7 mouse cellular contexts compared by ENCODE assay signal in the genomic region with DNA sequence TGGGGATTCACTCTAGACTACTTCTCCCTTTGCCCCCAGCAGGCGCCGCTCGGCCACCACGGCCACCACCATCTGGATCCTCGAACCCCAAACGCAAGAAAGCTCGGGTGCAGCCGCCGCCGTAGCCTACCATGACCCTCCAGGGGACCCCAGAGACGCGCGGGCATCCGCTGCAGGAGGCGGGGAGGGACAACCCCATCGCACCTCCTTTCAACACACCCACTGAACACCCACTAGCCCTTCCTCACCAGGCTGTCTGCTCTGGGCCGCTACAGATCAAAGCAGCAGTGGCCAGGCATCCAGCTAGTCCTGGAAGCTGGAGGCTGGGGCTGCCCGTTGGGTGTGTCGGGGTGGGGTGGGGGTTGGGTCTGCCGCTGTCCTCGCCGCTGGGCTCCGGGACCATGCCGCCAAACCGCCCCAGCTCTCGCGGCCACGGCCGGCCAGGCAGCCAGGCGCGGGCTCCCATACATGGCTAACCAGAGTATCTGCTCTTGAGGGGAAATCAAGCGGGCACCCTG. TPM values are rescaled to one million over a fixed set of nuclear protein-coding genes. Genes with fewer than 3 reads are reported as not detected.
A peak's percentile ranks its signal among the peaks of the same experiment; 100 is the strongest.
DNase-seq lines count a peak whose midpoint lies in the region; ATAC-seq and TF ChIP-seq lines count a peak whose summit lies in the region.

No protein-coding gene starts in this region.

- peak; percentile 45 for TF ChIP-seq CTCF in intestine, postnatal 0 days (IDR thresholded peaks at IDR 0.05; ENCODE audit: low read depth)

- peak overlapping the region; percentile 97 for H3K4me2 ChIP-seq in lung, embryonic 15.5 days
- peak overlapping the region; percentile 95 for H3K4me2 ChIP-seq in forebrain, embryonic 11.5 days (ENCODE audit: low read depth, low read length, severe bottlenecking)
- H3K4me2 ChIP-seq in intestine, postnatal 0 days (replicated peaks; ENCODE audit: low read depth): peak overlapping the region; percentile 71
- H3K4me2 ChIP-seq in neural tube, embryonic 11.5 days (ENCODE audit: low read depth): peak overlapping the region; percentile 100

- H3K4me3 ChIP-seq in lung, embryonic 15.5 days: peak overlapping the region; percentile 63
- H3K4me3 ChIP-seq in forebrain, embryonic 11.5 days (ENCODE audit: low read depth, low read length): peak overlapping the region; percentile 56
- peak overlapping the region; percentile 49 for H3K4me3 ChIP-seq in intestine, postnatal 0 days (ENCODE audit: low read depth, low read length)
- H3K4me3 ChIP-seq in neural tube, embryonic 11.5 days (ENCODE audit: low read depth, low read length): peak overlapping the region; percentile 69

- peaks cover 57% of the 10 kb centered on the region for H3K4me1 ChIP-seq in lung, embryonic 15.5 days
- peaks cover 21% of the 10 kb centered on the region; the same call in 1 of the 2 replicates for H3K4me1 ChIP-seq in forebrain, embryonic 11.5 days (replicated peaks; ENCODE audit: control insufficient read depth, insufficient read depth, low read length)
- no peaks in the 10 kb centered on the region for H3K4me1 ChIP-seq in intestine, postnatal 0 days (replicated peaks; ENCODE audit: control insufficient read depth, insufficient read depth, low read length)
- H3K4me1 ChIP-seq in neural tube, embryonic 11.5 days (ENCODE audit: control insufficient read depth, insufficient read depth, low read length): peaks cover 28% of the 10 kb centered on the region

- H3K27ac ChIP-seq in lung, embryonic 15.5 days: no peak overlapping the region
- no peak overlapping the region for H3K27ac ChIP-seq in forebrain, embryonic 11.5 days (ENCODE audit: low read depth, low read length)
- no peak overlapping the region for H3K27ac ChIP-seq in intestine, postnatal 0 days (ENCODE audit: low read depth, low read length)
- no peak overlapping the region for H3K27ac ChIP-seq in neural tube, embryonic 11.5 days (ENCODE audit: low read depth, low read length)

- peaks cover 64% of the 10 kb centered on the region for H3K27me3 ChIP-seq in lung, embryonic 15.5 days
- peaks cover 35% of the 10 kb centered on the region for H3K27me3 ChIP-seq in forebrain, embryonic 11.5 days (ENCODE audit: control insufficient read depth, insufficient read depth, low read length)
- peaks cover 55% of the 10 kb centered on the region for H3K27me3 ChIP-seq in intestine, postnatal 0 days (replicated peaks; ENCODE audit: control insufficient read depth, insufficient read depth, low read length)
- no peaks in the 10 kb centered on the region for H3K27me3 ChIP-seq in neural tube, embryonic 11.5 days (ENCODE audit: control insufficient read depth, insufficient read depth, low read length)

- H3K9me3 ChIP-seq in lung, embryonic 15.5 days: no peaks in the 10 kb centered on the region
- H3K9me3 ChIP-seq in forebrain, embryonic 11.5 days (ENCODE audit: control insufficient read depth, low read length): no peaks in the 10 kb centered on the region
- H3K9me3 ChIP-seq in intestine, postnatal 0 days (ENCODE audit: control insufficient read depth): no peaks in the 10 kb centered on the region
- no peaks in the 10 kb centered on the region for H3K9me3 ChIP-seq in neural tube, embryonic 11.5 days (ENCODE audit: control insufficient read depth, low read length)

- WGBS in lung, embryonic 15.5 days: under 1% methylated on average over 32 of the region's 32 CpGs
- WGBS in forebrain, embryonic 11.5 days: under 1% methylated on average over 32 of the region's 32 CpGs
- under 1% methylated on average over 31 of the region's 32 CpGs for WGBS in intestine, postnatal 0 days
- under 1% methylated on average over 32 of the region's 32 CpGs for WGBS in neural tube, embryonic 11.5 days

- no peaks in the 10 kb centered on the region for H3K36me3 ChIP-seq in lung, embryonic 15.5 days
- H3K36me3 ChIP-seq in forebrain, embryonic 11.5 days (ENCODE audit: control insufficient read depth, insufficient read depth, low read length): no peaks in the 10 kb centered on the region
- H3K36me3 ChIP-seq in intestine, postnatal 0 days (ENCODE audit: control insufficient read depth, insufficient read depth): no peaks in the 10 kb centered on the region
- no peaks in the 10 kb centered on the region for H3K36me3 ChIP-seq in neural tube, embryonic 11.5 days (ENCODE audit: control insufficient read depth, insufficient read depth, low read length)

- ATAC-seq in lung, embryonic 15.5 days (ENCODE audit: borderline replicate concordance, extremely low read depth, low FRiP score, low TSS enrichment): no peak
- no peak for ATAC-seq in forebrain, embryonic 11.5 days (replicated peaks; ENCODE audit: low FRiP score)
- ATAC-seq in intestine, postnatal 0 days: no peak
- ATAC-seq in neural tube, embryonic 11.5 days (ENCODE audit: insufficient read depth, low FRiP score, low TSS enrichment): no peak

- no peak for DNase-seq in lung, postnatal 25 days (ENCODE audit: low spot score)
- DNase-seq in forebrain, embryonic 11.5 days (ENCODE audit: low spot score): peak; percentile 73
- peak; percentile 48 for DNase-seq in neural tube, embryonic 11.5 days (ENCODE audit: low spot score)
- DNase-seq in urinary bladder, postnatal 25 days (ENCODE audit: low spot score): no peak
- DNase-seq in adrenal gland, adult (ENCODE audit: inconsistent age in 2 of 2, low spot score in 1 of 2): no peak

- peak overlapping the region; percentile 69 for H3K9ac ChIP-seq in lung, embryonic 15.5 days
- H3K9ac ChIP-seq in forebrain, embryonic 11.5 days (ENCODE audit: low read length): peak overlapping the region; percentile 53
- H3K9ac ChIP-seq in intestine, postnatal 0 days (ENCODE audit: low read depth, low read length): peak overlapping the region; percentile 26; the same call in 1 of the 2 replicates
- H3K9ac ChIP-seq in neural tube, embryonic 11.5 days (ENCODE audit: low read length): peak overlapping the region; percentile 84

RNA-seq across cellular contexts. Expression of gene Sdk2, which starts 1.9 kb away (rescaled TPM):
- 2.7 and 2.9 TPM in 2 replicates for polyA plus RNA-seq in lung, embryonic 15.5 days (2015; fragmentation: Nextera tagmentation; extraction: Ambion mirVana)
- polyA plus RNA-seq in forebrain, embryonic 11.5 days (2014; fragmentation: Nextera tagmentation; extraction: Ambion mirVana): 1.5 and 1.7 TPM in 2 replicates
- 0.61 and 0.66 TPM in 2 replicates for polyA plus RNA-seq in intestine, postnatal 0 days (2015; fragmentation: Nextera tagmentation; extraction: Ambion mirVana)
- 2.8 and 4.2 TPM in 2 replicates for polyA plus RNA-seq in neural tube, embryonic 11.5 days (2014; fragmentation: Nextera tagmentation; extraction: Ambion mirVana)

Comparison
In these comparisons a context has a peak if more than half of its experiments do, and no peak if none do; other contexts are left out.
1. H3K9ac ChIP-seq: peak in every context shown above with its lines; median percentile 84 in neural tube, embryonic 11.5 days; 69 in lung, embryonic 15.5 days; 53 in forebrain, embryonic 11.5 days; 26 in intestine, postnatal 0 days.
2. DNase-seq: peak in forebrain, embryonic 11.5 days (single experiment) and neural tube, embryonic 11.5 days (single experiment); none in lung, postnatal 25 days (single experiment), urinary bladder, postnatal 25 days (single experiment) and adrenal gland, adult (0 of 2).
3. Peak in every context shown above with its lines, with median percentiles within 50 percentile points of each other: H3K4me2 ChIP-seq and H3K4me3 ChIP-seq.